Mouse (Mus musculus) liver, embryonic 14.5 days (tissue): ENCODE results near the gene Pds5b.

Experiments used
- CTCF ChIP-seq: IDR thresholded peaks from 2 replicates; pipeline ENCODE4 v1.5.1; 2016; ENCODE audit warnings: antibody characterized with exemption, low read depth, control low read depth
- EP300 ChIP-seq: IDR thresholded peaks from 2 replicates; pipeline ENCODE4 v1.6.1; 2016; ENCODE audit warnings: antibody characterized with exemption, low read depth

- TF ChIP-seq CTCF (no peak), EP300 (no peak)
Observed at GRCm38 (mm10) chr5:150816775-150817174, 143.2 kb downstream of the Pds5b start.
